Mouse (Mus musculus): ENCODE measurements around the gene Tars2. TPM values are rescaled to one million over a fixed set of nuclear protein-coding genes. Genes with fewer than 3 reads are reported as not detected.
"Not testable (repeated sequence)": the region's sequence is repeated elsewhere in the genome, so short reads cannot be mapped to it uniquely, and the experiment has no call there.

The Tars2 gene
- total RNA-seq, 2 experiments from 2014 or later = 37.3 to 40.8 TPM

DNA sequence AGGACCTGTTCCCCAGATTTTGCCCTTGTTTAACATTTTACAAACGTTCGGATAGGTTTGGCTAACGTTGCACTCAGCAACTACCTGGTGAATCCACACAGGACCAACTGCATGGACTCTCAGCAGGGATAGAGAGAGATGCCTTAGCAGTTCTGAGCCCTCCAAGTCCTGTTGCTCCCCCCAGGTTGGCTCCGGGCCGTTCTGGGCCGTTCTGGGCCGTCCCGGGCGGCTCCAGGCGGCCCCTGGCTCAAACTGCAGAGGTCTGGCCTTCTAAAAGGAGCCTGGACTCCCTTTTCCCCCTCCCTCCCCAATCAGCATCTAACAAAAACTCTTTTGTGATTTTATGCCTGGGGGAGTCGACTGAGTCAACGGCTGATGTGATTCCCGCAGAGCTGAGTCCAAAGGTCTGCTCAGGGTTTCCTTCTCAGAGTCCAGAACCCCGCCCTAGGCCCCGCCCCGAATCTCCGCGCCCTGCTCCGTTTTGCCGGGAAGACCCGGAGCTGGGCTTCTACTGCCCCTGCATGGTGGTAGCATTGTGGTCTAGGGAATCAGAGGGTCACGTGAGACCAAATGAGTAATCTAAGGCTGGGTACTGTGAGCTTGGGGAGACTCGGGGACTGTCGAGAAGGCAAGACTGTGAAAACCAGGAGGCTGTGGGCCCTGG lies 58.0 kb downstream of the Tars2 start:
- intact Hi-C loops (cut with DNase I) = no loop called here
- no peak for DNase-seq (ENCODE audit: low spot score in 2 of 2)

DNA sequence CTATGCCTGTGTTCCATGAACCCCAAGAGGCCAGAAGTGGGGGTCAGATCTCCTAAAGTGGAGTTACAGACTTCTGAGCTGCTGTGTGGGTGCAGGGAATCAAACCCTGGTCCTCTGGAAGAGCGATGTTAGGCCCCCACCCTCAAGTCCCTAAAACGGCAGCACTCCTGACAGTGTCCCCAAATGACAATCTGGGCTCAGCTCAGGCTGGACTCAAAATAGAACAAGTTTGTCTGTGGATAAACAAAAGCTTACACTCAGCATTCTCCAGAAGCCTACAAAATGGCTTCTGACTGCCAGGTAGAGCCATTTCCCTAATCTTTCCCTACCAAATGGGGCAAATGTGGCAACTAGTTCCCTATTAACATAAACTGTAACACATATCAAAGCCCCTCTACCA lies 58.9 kb downstream of the Tars2 start:
- DNase-seq (ENCODE audit: low spot score in 2 of 2) = no peak
- intact Hi-C loops (cut with DNase I) = no loop called here

DNA sequence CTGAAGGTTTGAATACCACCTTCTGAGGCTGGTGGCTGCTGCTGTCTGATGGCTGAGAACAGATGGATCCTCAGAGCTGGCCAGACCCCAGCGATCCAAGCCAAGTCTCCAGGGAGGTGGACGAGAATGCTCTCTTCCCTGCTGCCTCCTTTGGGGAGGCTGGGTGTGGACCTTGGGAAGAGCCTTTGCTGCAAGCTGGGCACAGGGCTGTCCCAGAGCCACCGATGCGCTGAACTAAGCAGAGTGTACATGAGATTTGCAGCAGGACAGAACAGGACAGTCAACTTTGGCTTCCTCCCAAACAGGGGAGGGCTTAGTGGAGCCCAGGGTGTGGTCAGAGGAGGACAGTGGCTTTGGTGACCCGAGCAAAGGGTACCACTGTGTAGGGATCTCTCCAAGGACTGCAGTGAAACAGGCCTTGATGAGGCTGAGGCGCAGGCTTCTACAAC lies 59.7 kb downstream of the Tars2 start:
- intact Hi-C loops (cut with DNase I) = no loop called here
- DNase-seq (ENCODE audit: low spot score in 2 of 2) = no peak

DNA sequence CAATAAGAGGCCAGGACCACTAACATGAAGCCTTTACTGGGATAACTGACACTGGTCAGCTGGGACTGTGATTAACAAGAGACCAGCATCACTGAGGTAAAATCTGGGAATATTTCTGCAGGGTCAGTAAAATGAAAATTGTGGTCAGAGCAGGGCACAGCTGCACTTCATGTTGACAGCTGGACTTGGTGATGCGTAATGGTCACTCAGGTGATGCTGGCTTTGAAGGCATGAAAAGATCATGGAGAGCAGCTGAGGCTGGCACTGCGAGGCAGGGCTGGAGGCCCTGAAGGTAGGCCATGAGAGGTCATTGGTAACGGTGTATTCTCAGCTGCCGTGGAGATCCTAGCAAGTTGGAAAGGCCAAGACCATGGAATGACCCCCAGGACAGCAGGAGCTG lies 61.7 kb downstream of the Tars2 start:
- intact Hi-C loops (cut with DNase I) = no loop called here
- DNase-seq (ENCODE audit: low spot score in 2 of 2) = no peak

DNA sequence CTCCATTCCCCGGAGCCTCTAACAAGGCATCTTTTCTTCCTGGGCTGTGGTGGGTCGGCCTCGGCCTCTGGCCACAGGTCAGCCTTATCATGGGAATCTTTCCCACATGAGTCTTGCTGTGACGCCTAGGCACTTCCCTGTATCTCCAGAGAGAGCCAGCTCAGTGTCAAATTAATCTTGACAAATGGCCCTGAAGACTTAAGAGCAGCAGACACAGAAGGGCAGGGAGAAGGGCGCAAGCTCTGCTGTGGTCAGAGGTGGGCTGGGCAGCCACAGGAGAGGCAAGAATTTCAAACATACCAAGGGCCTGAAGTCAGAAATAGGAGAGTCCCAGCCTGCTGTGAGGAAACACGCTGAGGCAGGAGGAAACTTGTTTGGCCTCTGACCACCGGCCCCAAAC lies 63.6 kb downstream of the Tars2 start:
- DNase-seq (ENCODE audit: low spot score in 2 of 2) = no peak
- intact Hi-C loops (cut with DNase I) = no loop called here

DNA sequence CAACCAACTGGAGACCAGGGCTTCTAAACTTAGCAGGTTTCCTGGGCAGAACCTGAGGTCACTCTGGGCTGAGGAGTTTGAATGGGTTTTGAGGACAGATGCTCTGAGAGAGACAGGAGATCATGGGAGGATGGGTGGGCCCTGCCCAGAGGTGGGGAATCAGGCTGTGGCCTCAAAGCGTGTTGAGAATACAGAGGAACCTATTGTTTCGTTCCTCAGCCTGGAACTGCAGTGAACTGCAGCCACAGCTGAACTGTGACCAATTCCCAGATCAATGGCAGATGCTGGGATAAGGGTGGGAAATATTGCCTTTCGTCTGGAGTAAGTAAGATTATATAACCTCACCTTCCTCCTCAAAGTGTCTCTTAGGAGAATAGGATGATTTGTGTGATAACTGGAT lies 64.2 kb downstream of the Tars2 start:
- DNase-seq (ENCODE audit: low spot score in 2 of 2) = no peak
- intact Hi-C loops (cut with DNase I) = no loop called here

DNA sequence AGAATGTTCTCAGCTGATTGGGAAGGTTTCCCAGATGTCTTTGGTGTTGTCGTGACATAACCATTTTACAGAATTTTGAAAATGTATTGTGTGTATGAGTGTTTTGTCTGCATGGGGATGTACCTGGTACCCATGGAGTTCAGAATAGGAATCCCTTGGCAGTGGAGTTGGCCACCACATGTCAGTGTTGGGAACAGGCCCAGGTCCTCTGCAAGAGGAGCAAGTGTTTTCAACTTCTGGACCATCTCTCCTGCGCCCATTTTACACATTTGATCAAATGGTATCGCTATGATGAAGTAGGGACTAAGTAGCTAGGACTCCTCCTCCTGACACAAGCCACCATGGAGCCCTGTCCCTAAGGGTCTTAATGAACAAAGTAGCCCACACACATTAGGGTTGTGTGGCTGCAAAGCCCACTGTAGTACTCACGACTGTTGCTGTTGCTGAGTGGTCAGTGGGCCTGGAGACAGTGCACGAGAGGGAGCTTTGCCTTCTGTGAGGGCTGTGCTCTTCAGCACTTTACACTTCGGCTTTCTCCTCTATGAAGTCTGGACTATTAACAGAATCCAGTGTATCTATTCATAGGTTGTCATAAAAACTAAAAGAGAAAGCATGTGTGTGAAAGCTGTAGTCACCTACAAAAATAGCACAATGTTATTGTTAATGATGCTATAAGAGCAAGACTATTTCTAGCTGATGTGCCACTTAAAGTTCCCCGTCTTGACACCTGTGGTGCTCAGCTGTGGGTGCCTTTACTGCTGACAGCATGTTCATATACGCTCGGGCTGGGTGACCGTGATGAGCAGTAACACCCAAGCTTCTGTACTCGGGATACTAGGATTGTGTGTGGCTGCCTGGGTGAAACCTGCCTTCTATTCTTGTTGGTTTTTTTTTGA lies 65.0 kb downstream of the Tars2 start:
- DNase-seq (ENCODE audit: low spot score in 2 of 2) = peak; percentile 28 to 70

DNA sequence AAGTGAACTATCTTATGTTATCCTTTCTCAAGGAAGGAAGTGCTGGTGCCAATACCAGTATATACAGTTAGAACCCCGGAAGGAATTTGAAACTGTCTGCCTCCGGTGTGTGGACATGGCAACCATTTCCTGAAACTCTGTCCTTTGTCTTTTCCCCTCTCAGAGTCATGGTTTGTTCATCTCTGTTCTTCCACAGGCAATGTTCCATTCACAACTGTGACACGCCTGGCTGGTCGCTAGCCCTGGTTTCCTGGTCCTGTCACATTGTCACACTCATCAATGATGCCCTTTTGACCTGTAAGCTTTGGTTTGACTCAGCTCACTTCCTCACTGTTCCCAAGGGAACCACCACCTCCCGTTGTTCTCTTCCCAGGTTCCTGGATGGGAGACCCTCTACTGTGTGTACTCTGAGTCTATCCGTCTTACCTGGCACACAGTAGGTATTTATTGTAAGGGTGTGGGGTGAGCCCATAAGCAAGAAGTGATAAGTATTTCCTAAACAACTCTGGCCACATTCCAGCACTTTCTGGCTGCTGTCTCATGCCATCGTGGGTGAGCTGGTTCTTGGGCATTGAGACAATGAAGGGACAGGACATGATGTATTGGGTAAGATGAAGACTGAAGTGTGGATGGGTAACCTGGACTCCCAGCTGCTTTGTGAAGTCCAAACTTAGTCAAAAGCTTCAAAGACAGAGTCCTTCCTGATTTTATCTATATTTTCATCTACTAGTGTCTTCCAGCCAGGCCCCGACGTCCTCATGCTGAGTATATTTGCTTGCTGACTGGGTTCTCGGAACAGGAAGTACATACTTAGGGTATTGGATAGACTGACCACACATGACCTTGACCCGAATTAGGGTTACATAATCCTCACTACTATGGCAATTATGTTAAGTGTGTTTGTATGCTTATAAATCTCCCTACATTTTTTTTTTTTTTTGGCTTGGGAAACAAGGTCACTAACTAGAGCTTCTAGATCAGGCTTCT lies 65.9 kb downstream of the Tars2 start:
- no peak for DNase-seq (ENCODE audit: low spot score in 2 of 2)
- intact Hi-C loops (cut with DNase I) = no loop called here

More for the DNA sequence above, 65.0 kb downstream of the Tars2 start:
- intact Hi-C loops (cut with DNase I) = no loop called here

DNA sequence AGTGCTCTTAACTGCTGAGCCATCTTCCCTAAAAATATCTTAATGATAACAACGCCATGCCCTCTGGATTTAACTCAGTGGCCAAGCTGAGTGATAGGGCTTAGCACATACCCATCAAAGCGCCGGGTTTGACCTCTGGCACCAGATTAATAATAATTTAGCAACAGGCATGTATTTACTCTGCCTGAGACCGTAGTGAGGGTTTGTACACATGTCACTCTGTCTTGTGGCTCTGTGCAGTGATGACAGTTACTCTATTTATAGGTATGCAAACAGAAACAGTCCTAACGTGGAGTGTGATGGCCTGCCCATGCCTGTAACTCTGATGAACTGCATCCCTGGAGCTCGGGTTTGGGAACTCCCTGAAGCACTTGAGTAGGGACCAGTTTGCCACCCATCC lies 67.3 kb downstream of the Tars2 start:
- intact Hi-C loops (cut with DNase I) = no loop called here
- DNase-seq (ENCODE audit: low spot score in 2 of 2) = no peak

DNA sequence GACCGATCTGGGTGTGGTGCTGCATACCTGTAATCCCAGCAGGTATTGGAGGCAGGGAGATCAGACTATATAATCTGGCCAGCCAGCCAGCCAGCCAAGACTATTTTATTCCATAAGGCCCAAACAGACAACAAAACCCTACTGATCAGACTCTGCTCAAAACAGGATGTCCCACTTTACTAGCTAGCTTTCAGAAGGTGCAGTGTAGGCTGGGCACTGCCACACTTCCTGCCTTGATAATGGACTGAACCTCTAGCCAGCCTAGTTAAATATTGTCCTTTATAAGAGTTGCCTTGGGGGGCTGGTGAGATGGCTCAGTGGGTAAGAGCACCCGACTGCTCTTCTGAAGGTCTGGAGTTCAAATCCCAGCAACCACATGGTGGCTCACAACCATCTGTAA lies 69.5 kb downstream of the Tars2 start:
- intact Hi-C loops (cut with DNase I); DNase-seq (ENCODE audit: low spot score in 2 of 2): not testable (repeated sequence)

Small RNA genes lying within 50 kb of the gene (microRNA-seq; reads per million reads assigned to microRNA genes)
- 0 to 0.34 reads per million in 2 experiments for gene Mir7014

Other genes with a start within 250 kb of the Tars2 start
- 10 to 100 TPM; 29.6 to 31.3 TPM for gene Ctss, start 233.4 kb downstream of the Tars2 start, total RNA-seq (2021)
- gene Hormad1, start 200.5 kb downstream of the Tars2 start, total RNA-seq (2021) = not detected
- gene Golph3l, start 171.3 kb downstream of the Tars2 start, total RNA-seq (2021) = 10 to 100 TPM; 15.8 to 21.1 TPM
- gene Ensa, start 135.2 kb downstream of the Tars2 start, total RNA-seq (2021) = 100 to 1,000 TPM; 332 to 337 TPM
- gene Mcl1, start 101.4 kb downstream of the Tars2 start, total RNA-seq (2021) = 10 to 100 TPM; 58.6 to 69.2 TPM
- gene Adamtsl4, start 72.3 kb downstream of the Tars2 start, total RNA-seq (2021) = 1 to 10 TPM; 2.0 TPM
- gene Ecm1, start 20.6 kb downstream of the Tars2 start, total RNA-seq (2021) = 10 to 100 TPM; 11.4 to 13.2 TPM
- 10 to 100 TPM; 61.3 to 61.8 TPM for gene Rprd2, start 58.7 kb upstream of the Tars2 start, total RNA-seq (2021)
- gene Prpf3, start 95.7 kb upstream of the Tars2 start, total RNA-seq (2021) = 10 to 100 TPM; 26.3 to 33.9 TPM
- 100 to 1,000 TPM; 152 to 157 TPM for gene Mrps21, start 111.3 kb upstream of the Tars2 start, total RNA-seq (2021)
- gene Ciart, start 122.0 kb upstream of the Tars2 start, total RNA-seq (2021) = 10 to 100 TPM; 17.0 to 20.9 TPM
- gene BC028528, start 131.8 kb upstream of the Tars2 start, total RNA-seq (2021) = 10 to 100 TPM; 10.4 to 12.7 TPM
- 10 to 100 TPM; 72.2 to 79.0 TPM for gene Aph1a, start 133.8 kb upstream of the Tars2 start, total RNA-seq (2021)
- gene Car14, start 144.5 kb upstream of the Tars2 start, total RNA-seq (2021) = 1 to 10 TPM; 5.3 to 5.5 TPM
- 100 to 1,000 TPM in 1 of 2 experiments, 10 to 100 TPM in 1; 95.6 to 107 TPM for gene Anp32e, start 169.0 kb upstream of the Tars2 start, total RNA-seq (2021)
- 10 to 100 TPM; 67.5 to 69.7 TPM for gene Plekho1, start 235.8 kb upstream of the Tars2 start, total RNA-seq (2021)

Data from left cerebral cortex, postnatal 14 days (tissue).